Mouse (Mus musculus) testis, adult 2 months (tissue): ENCODE measurements around the gene H2-DMa. TPM values are rescaled to one million over a fixed set of nuclear protein-coding genes. Genes with fewer than 3 reads are reported as not detected.

ENCODE experiments used
- H3K27ac ChIP-seq: fragments of 200-500 bp; 2 replicates; pipeline ENCODE4 v1.5.1; 2012; ENCODE audit warnings: low read depth, low read length; ENCODE audit not compliant: control insufficient read depth, insufficient read depth
- H3K27me3 ChIP-seq: fragments of 200-500 bp; 2 replicates; pipeline ENCODE4 v1.6.1; 2012; ENCODE audit warnings: mild to moderate bottlenecking, low read length, moderate library complexity; ENCODE audit not compliant: control insufficient read depth, insufficient read depth
- H3K36me3 ChIP-seq: fragments of 200-500 bp; 2 replicates; pipeline ENCODE4 v1.6.1; 2012; ENCODE audit warnings: mild to moderate bottlenecking, low read length; ENCODE audit not compliant: control insufficient read depth, insufficient read depth
- H3K4me1 ChIP-seq: fragments of 200-500 bp; 2 replicates; pipeline ENCODE4 v1.6.1; 2012; ENCODE audit warnings: low read length; ENCODE audit not compliant: control insufficient read depth, insufficient read depth
- H3K4me3 ChIP-seq: fragments of 200-500 bp; 2 replicates; pipeline ENCODE4 v1.5.1; 2012; ENCODE audit warnings: low read depth, mild to moderate bottlenecking, low read length, moderate library complexity, mixed read lengths; ENCODE audit not compliant: control insufficient read depth
- CTCF ChIP-seq: fragments of 200-500 bp; IDR thresholded peaks from 2 replicates; pipeline ENCODE4 v1.5.1; 2012; ENCODE audit warnings: low read depth, mild to moderate bottlenecking, inconsistent platforms, low read length, moderate library complexity; ENCODE audit not compliant: control insufficient read depth, insufficient read depth, insufficient replicate concordance
- POLR2A ChIP-seq: fragments of 200-500 bp; IDR thresholded peaks from 2 replicates; pipeline ENCODE4 v1.6.1; 2012; ENCODE audit warnings: low read depth, mild to moderate bottlenecking, inconsistent platforms, low read length, moderate library complexity; ENCODE audit not compliant: control insufficient read depth
- polyA plus RNA-seq: library from polyadenylated mRNA; depleted of rRNA; stranded (reverse); fragments of >200 nt; gene quantifications from 2 replicates; pipeline ENCODE4 v1.2.3, GENCODE M21; 2012

H2-DMa gene
- polyA plus RNA-seq, 1 experiment, result 33.8 TPM

- TF ChIP-seq POLR2A (peak; percentile 31), CTCF (no peak; the same call in 1 of the 2 replicates)
- H3K4me1 ChIP-seq, result peaks cover 14% of the 10 kb centered on the region
- peak overlapping the region; percentile 94 for H3K27ac ChIP-seq
Observed at GRCm38 (mm10) chr17:34121172-34121878, 2.0 kb downstream of the H2-DMa start.

GRCm38 (mm10) chr17:34121879-34122187 lies 2.5 kb downstream of the H2-DMa start:
- no peak for TF ChIP-seq CTCF
- TF ChIP-seq POLR2A, result no peak
- Histone ChIP-seq H3K4me3 (peak overlapping the region; percentile 90), H3K4me1 (peaks cover 15% of the 10 kb centered on the region), H3K36me3 (peaks cover 6% of the 10 kb centered on the region), H3K27ac (peak overlapping the region; percentile 94), H3K27me3 (no peaks in the 10 kb centered on the region)

More at GRCm38 (mm10) chr17:34121172-34121878, 2.0 kb downstream of the H2-DMa start:
- Histone ChIP-seq H3K36me3 (peaks cover 8% of the 10 kb centered on the region), H3K27me3 (no peaks in the 10 kb centered on the region), H3K4me3 (peak overlapping the region; percentile 90)

GRCm38 (mm10) chr17:34122188-34122984 lies 3.0 kb downstream of the H2-DMa start, which contains the start of gene Brd2:
Gene Brd2, minus strand, starts transcription at chr17:34122634.
- Histone ChIP-seq H3K27me3 (no peaks in the 10 kb centered on the region), H3K4me3 (peak within 1 kb of the TSS; percentile 90), H3K4me1 (peaks cover 20% of the 10 kb centered on the region), H3K36me3 (peaks cover 3% of the 10 kb centered on the region), H3K27ac (peak within 1 kb of the TSS; percentile 94)
- no peak for TF ChIP-seq CTCF
- TF ChIP-seq POLR2A, result peak; percentile 82

GRCm38 (mm10) chr17:34123111-34123510 lies 3.8 kb downstream of the H2-DMa start:
- Histone ChIP-seq H3K27ac (peak overlapping the region; percentile 80), H3K4me3 (peak overlapping the region; percentile 90; the same call in 1 of the 2 replicates), H3K36me3 (peaks cover 2% of the 10 kb centered on the region), H3K4me1 (peaks cover 25% of the 10 kb centered on the region), H3K27me3 (no peaks in the 10 kb centered on the region)
- no peak for TF ChIP-seq POLR2A
- TF ChIP-seq CTCF, result no peak

GRCm38 (mm10) chr17:34123518-34123917 lies 4.2 kb downstream of the H2-DMa start:
- H3K36me3 ChIP-seq, result no peaks in the 10 kb centered on the region
- peak overlapping the region; percentile 61 for H3K4me3 ChIP-seq
- peak overlapping the region; percentile 55 for H3K27ac ChIP-seq
- TF ChIP-seq POLR2A (no peak), CTCF (no peak)
- H3K27me3 ChIP-seq, result no peaks in the 10 kb centered on the region
- peaks cover 27% of the 10 kb centered on the region for H3K4me1 ChIP-seq

GRCm38 (mm10) chr17:34124649-34125048 lies 5.3 kb downstream of the H2-DMa start:
- Histone ChIP-seq H3K36me3 (no peaks in the 10 kb centered on the region), H3K27ac (no peak overlapping the region), H3K4me1 (peaks cover 25% of the 10 kb centered on the region), H3K27me3 (no peaks in the 10 kb centered on the region), H3K4me3 (no peak overlapping the region)
- TF ChIP-seq POLR2A (no peak), CTCF (no peak)

GRCm38 (mm10) chr17:34126826-34127420 lies 7.6 kb downstream of the H2-DMa start:
- Histone ChIP-seq H3K27ac (no peak overlapping the region), H3K4me3 (no peak overlapping the region), H3K36me3 (no peaks in the 10 kb centered on the region), H3K4me1 (peaks cover 19% of the 10 kb centered on the region), H3K27me3 (no peaks in the 10 kb centered on the region)
- TF ChIP-seq CTCF (no peak), POLR2A (no peak)
